Mouse (Mus musculus): ENCODE measurements around the gene Chst1. TPM values are rescaled to one million over a fixed set of nuclear protein-coding genes. Genes with fewer than 3 reads are reported as not detected.

Gene Chst1
- polyA plus RNA-seq, 1 experiment from 2014 or later: 3.0 TPM

- WGBS: 90% methylated on average over 14 of the region's 14 CpGs
- no peak overlapping the region for H3K4me3 ChIP-seq (ENCODE audit: low read depth, low read length)
Observed at GRCm38 (mm10) chr2:92614106-92614505, 14.6 kb downstream of the Chst1 start.

GRCm38 (mm10) chr2:92617077-92617756 lies 17.7 kb downstream of the Chst1 start:
- no peaks in the 10 kb centered on the region for H3K4me1 ChIP-seq (replicated peaks; ENCODE audit: control insufficient read depth, insufficient read depth)
- TF ChIP-seq CTCF (IDR thresholded peaks at IDR 0.05; ENCODE audit: low read depth) (no peak), EP300 (optimal IDR thresholded peaks at IDR 0.05) (no peak)
- H3K9me3 ChIP-seq (ENCODE audit: control insufficient read depth, low read length): no peaks in the 10 kb centered on the region
- no peaks in the 10 kb centered on the region for H3K27me3 ChIP-seq (ENCODE audit: control insufficient read depth, insufficient read depth, low read length)
- no peak overlapping the region for H3K4me2 ChIP-seq (replicated peaks; ENCODE audit: low read depth)
- no peak overlapping the region for H3K9ac ChIP-seq (ENCODE audit: low read length)
- 68% methylated on average over 16 of the region's 16 CpGs for WGBS
- no peaks in the 10 kb centered on the region for H3K36me3 ChIP-seq (ENCODE audit: control insufficient read depth, insufficient read depth, low read length)
- no peak overlapping the region for H3K27ac ChIP-seq (replicated peaks)
- no peak for ATAC-seq (ENCODE audit: low FRiP score, low TSS enrichment)
- H3K4me3 ChIP-seq (ENCODE audit: low read depth, low read length): no peak overlapping the region
- no peak for DNase-seq (ENCODE audit: low spot score)

More at GRCm38 (mm10) chr2:92614106-92614505, 14.6 kb downstream of the Chst1 start:
- ATAC-seq (ENCODE audit: low FRiP score, low TSS enrichment) (no peak), DNase-seq (ENCODE audit: low spot score) (no peak)
- H3K36me3 ChIP-seq (ENCODE audit: control insufficient read depth, insufficient read depth, low read length): no peaks in the 10 kb centered on the region
- no peaks in the 10 kb centered on the region for H3K27me3 ChIP-seq (ENCODE audit: control insufficient read depth, insufficient read depth, low read length)
- H3K27ac ChIP-seq (replicated peaks): no peak overlapping the region
- TF ChIP-seq CTCF (IDR thresholded peaks at IDR 0.05; ENCODE audit: low read depth) (no peak), EP300 (optimal IDR thresholded peaks at IDR 0.05) (no peak)
- no peaks in the 10 kb centered on the region for H3K4me1 ChIP-seq (replicated peaks; ENCODE audit: control insufficient read depth, insufficient read depth)
- no peak overlapping the region for H3K4me2 ChIP-seq (replicated peaks; ENCODE audit: low read depth)
- H3K9me3 ChIP-seq (ENCODE audit: control insufficient read depth, low read length): no peaks in the 10 kb centered on the region
- no peak overlapping the region for H3K9ac ChIP-seq (ENCODE audit: low read length)

DNA sequence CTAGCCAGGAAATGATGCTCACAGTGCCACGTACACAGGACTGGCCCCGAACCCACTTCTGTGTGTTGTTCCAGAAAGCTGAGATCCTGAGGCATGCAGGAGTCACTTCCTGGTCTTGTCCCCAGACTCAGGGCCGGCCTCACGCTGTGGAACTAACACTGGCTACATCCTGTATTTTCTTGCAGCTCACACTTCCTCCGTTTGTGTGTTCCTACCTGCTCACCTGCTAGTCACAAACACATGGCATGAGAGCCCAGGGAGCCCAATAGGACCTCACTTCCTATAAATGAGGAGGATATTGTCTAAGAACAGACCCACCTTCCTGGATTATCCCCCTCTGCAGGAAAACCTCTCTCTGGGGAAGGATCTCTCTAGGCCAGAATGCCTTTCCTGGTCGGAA lies 18.5 kb downstream of the Chst1 start:
- no peak overlapping the region for H3K27ac ChIP-seq (replicated peaks)
- no peak overlapping the region for H3K4me3 ChIP-seq (ENCODE audit: low read depth, low read length)
- TF ChIP-seq EP300 (optimal IDR thresholded peaks at IDR 0.05) (no peak), CTCF (IDR thresholded peaks at IDR 0.05; ENCODE audit: low read depth) (no peak)
- H3K36me3 ChIP-seq (ENCODE audit: control insufficient read depth, insufficient read depth, low read length): no peaks in the 10 kb centered on the region
- no peaks in the 10 kb centered on the region for H3K4me1 ChIP-seq (replicated peaks; ENCODE audit: control insufficient read depth, insufficient read depth)
- no peak overlapping the region for H3K4me2 ChIP-seq (replicated peaks; ENCODE audit: low read depth)
- H3K27me3 ChIP-seq (ENCODE audit: control insufficient read depth, insufficient read depth, low read length): no peaks in the 10 kb centered on the region
- no peak overlapping the region for H3K9ac ChIP-seq (ENCODE audit: low read length)
- WGBS: 71% methylated on average over 6 of the region's 6 CpGs
- H3K9me3 ChIP-seq (ENCODE audit: control insufficient read depth, low read length): no peaks in the 10 kb centered on the region
- DNase-seq (ENCODE audit: low spot score): no peak
- ATAC-seq (ENCODE audit: low FRiP score, low TSS enrichment): no peak

DNA sequence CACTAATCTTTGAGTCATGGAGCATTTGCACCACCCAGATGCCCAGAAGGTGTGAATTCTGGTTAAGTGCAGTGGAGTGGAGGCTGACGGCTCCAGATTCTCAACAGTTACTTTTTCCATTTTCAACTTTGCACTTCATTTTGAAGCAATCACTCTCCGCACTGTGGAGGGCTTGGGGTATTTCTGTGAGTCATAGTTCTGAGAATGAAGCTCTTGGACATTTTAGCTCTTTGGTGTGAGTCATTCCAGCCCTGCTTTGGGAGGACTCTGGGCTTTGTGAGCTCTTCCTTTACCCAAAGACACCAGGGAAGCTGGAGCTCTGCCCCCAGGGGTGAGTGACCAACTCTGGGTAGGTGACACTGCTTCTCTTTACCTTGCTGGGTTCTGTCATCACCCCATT lies 28.1 kb downstream of the Chst1 start:
- Histone ChIP-seq H3K9me3 (ENCODE audit: control insufficient read depth, low read length) (no peaks in the 10 kb centered on the region), H3K27me3 (ENCODE audit: control insufficient read depth, insufficient read depth, low read length) (no peaks in the 10 kb centered on the region), H3K27ac (replicated peaks) (no peak overlapping the region), H3K4me2 (replicated peaks; ENCODE audit: low read depth) (no peak overlapping the region), H3K36me3 (ENCODE audit: control insufficient read depth, insufficient read depth, low read length) (no peaks in the 10 kb centered on the region), H3K4me1 (replicated peaks; ENCODE audit: control insufficient read depth, insufficient read depth) (no peaks in the 10 kb centered on the region), H3K4me3 (ENCODE audit: low read depth, low read length) (no peak overlapping the region), H3K9ac (ENCODE audit: low read length) (no peak overlapping the region)
- TF ChIP-seq EP300 (optimal IDR thresholded peaks at IDR 0.05): no peak
- DNase-seq (ENCODE audit: low spot score) (no peak), ATAC-seq (ENCODE audit: low FRiP score, low TSS enrichment) (peak; percentile 54; the same call in 1 of the 2 replicates)
- 35% methylated on average over 2 of the region's 2 CpGs for WGBS

- no peak for TF ChIP-seq CTCF (IDR thresholded peaks at IDR 0.05; ENCODE audit: low read depth)
- no peak for TF ChIP-seq EP300 (optimal IDR thresholded peaks at IDR 0.05)
- 87% methylated on average over 11 of the region's 11 CpGs for WGBS
Observed at GRCm38 (mm10) chr2:92630799-92631198, 31.3 kb downstream of the Chst1 start.

DNA sequence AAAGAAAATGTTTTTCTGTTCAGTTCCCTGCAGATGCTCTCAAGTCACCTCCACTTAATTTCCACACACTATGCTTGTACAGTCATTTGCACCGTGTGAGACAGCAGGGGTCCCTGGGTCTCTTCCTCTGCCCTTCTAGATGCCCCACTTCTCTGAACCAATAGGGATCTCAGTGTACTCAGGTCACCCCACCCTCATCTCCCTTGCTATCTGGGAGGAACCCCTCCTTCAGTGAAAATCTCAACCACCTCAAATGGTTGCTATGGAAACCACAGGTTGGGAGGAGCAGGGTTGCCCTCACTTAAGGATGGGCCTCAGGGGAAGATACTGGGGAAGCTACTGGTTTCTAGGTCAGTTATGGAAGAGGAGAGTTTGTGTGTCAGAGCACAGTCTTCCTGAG lies 32.5 kb downstream of the Chst1 start:
- no peak for DNase-seq (ENCODE audit: low spot score)
- H3K4me3 ChIP-seq (ENCODE audit: low read depth, low read length): no peak overlapping the region
- WGBS: 59% methylated on average over 1 of the region's 1 CpGs
- no peak overlapping the region for H3K4me2 ChIP-seq (replicated peaks; ENCODE audit: low read depth)
- no peaks in the 10 kb centered on the region for H3K9me3 ChIP-seq (ENCODE audit: control insufficient read depth, low read length)
- TF ChIP-seq CTCF (IDR thresholded peaks at IDR 0.05; ENCODE audit: low read depth): no peak
- no peak for TF ChIP-seq EP300 (optimal IDR thresholded peaks at IDR 0.05)
- H3K36me3 ChIP-seq (ENCODE audit: control insufficient read depth, insufficient read depth, low read length): no peaks in the 10 kb centered on the region
- H3K27ac ChIP-seq (replicated peaks): no peak overlapping the region
- H3K9ac ChIP-seq (ENCODE audit: low read length): no peak overlapping the region
- H3K27me3 ChIP-seq (ENCODE audit: control insufficient read depth, insufficient read depth, low read length): no peaks in the 10 kb centered on the region
- no peaks in the 10 kb centered on the region for H3K4me1 ChIP-seq (replicated peaks; ENCODE audit: control insufficient read depth, insufficient read depth)
- ATAC-seq (ENCODE audit: low FRiP score, low TSS enrichment): no peak

More at GRCm38 (mm10) chr2:92630799-92631198, 31.3 kb downstream of the Chst1 start:
- Histone ChIP-seq H3K9ac (ENCODE audit: low read length) (no peak overlapping the region), H3K36me3 (ENCODE audit: control insufficient read depth, insufficient read depth, low read length) (no peaks in the 10 kb centered on the region), H3K9me3 (ENCODE audit: control insufficient read depth, low read length) (no peaks in the 10 kb centered on the region), H3K4me2 (replicated peaks; ENCODE audit: low read depth) (no peak overlapping the region), H3K4me1 (replicated peaks; ENCODE audit: control insufficient read depth, insufficient read depth) (no peaks in the 10 kb centered on the region), H3K27ac (replicated peaks) (no peak overlapping the region), H3K27me3 (ENCODE audit: control insufficient read depth, insufficient read depth, low read length) (no peaks in the 10 kb centered on the region), H3K4me3 (ENCODE audit: low read depth, low read length) (no peak overlapping the region)
- DNase-seq (ENCODE audit: low spot score) (no peak), ATAC-seq (ENCODE audit: low FRiP score, low TSS enrichment) (no peak)
